Mouse (Mus musculus) spleen, adult 12 weeks (tissue): Measurements from ENCODE around the gene Tpsg1.

Source experiments
- DNase-seq: peaks from one replicate; pipeline ENCODE4 v3.0.0; 2022; ENCODE audit warnings: low spot score

The Tpsg1 gene

GRCm38 (mm10) chr17:25368973-25369372 is at the start of gene Tpsg1:
TSS of gene Tpsg1 (plus strand) at chr17:25369273.
- no peak for DNase-seq

GRCm38 (mm10) chr17:25320819-25321218 is 48.3 kb upstream of the Tpsg1 start:
- no peak for DNase-seq

- DNase-seq = no peak
Measured at GRCm38 (mm10) chr17:25322930-25323329, 46.1 kb upstream of the Tpsg1 start.

GRCm38 (mm10) chr17:25332321-25332720 is 36.8 kb upstream of the Tpsg1 start:
- no peak for DNase-seq

GRCm38 (mm10) chr17:25333943-25334342 is 35.1 kb upstream of the Tpsg1 start:
- peak; percentile 10 for DNase-seq

- DNase-seq = no peak
Measured at GRCm38 (mm10) chr17:25338218-25338617, 30.9 kb upstream of the Tpsg1 start.

GRCm38 (mm10) chr17:25340003-25340402 is 29.1 kb upstream of the Tpsg1 start:
- DNase-seq = no peak

GRCm38 (mm10) chr17:25341490-25341889 is 27.6 kb upstream of the Tpsg1 start:
- DNase-seq = no peak

GRCm38 (mm10) chr17:25345462-25345861 is 23.6 kb upstream of the Tpsg1 start, which contains the start of gene Tpsab1:
TSS of gene Tpsab1 (minus strand) at chr17:25345562.
- no peak for DNase-seq

- no peak for DNase-seq
Measured at GRCm38 (mm10) chr17:25361291-25361690, 7.8 kb upstream of the Tpsg1 start.

- no peak for DNase-seq
Measured at GRCm38 (mm10) chr17:25363726-25364125, 5.3 kb upstream of the Tpsg1 start.

GRCm38 (mm10) chr17:25366005-25366404 is 3.1 kb upstream of the Tpsg1 start, which contains the start of gene Tpsb2:
TSS of gene Tpsb2 (plus strand) at chr17:25366305.
- no peak for DNase-seq

GRCm38 (mm10) chr17:25372491-25372890 is 3.4 kb downstream of the Tpsg1 start:
- DNase-seq = no peak

- DNase-seq = no peak
Measured at GRCm38 (mm10) chr17:25374011-25374410, 4.9 kb downstream of the Tpsg1 start.

- DNase-seq = no peak
Measured at GRCm38 (mm10) chr17:25394526-25394925, 25.5 kb downstream of the Tpsg1 start.

- DNase-seq = peak; percentile 29
Measured at GRCm38 (mm10) chr17:25397804-25398519, 28.9 kb downstream of the Tpsg1 start.

- DNase-seq = no peak
Measured at GRCm38 (mm10) chr17:25398520-25398838, 29.4 kb downstream of the Tpsg1 start.

GRCm38 (mm10) chr17:25400443-25400842 is 31.4 kb downstream of the Tpsg1 start:
- DNase-seq = no peak

- DNase-seq = no peak
Measured at GRCm38 (mm10) chr17:25401491-25401890, 32.4 kb downstream of the Tpsg1 start.

GRCm38 (mm10) chr17:25402224-25402623 is 33.2 kb downstream of the Tpsg1 start:
- no peak for DNase-seq

- DNase-seq = no peak
Measured at GRCm38 (mm10) chr17:25404190-25404589, 35.1 kb downstream of the Tpsg1 start.

GRCm38 (mm10) chr17:25405224-25405895 is 36.3 kb downstream of the Tpsg1 start:
- DNase-seq = no peak

GRCm38 (mm10) chr17:25406011-25406441 is 37.0 kb downstream of the Tpsg1 start:
- DNase-seq = no peak

- no peak for DNase-seq
Measured at GRCm38 (mm10) chr17:25407352-25407751, 38.3 kb downstream of the Tpsg1 start.
